Mouse (Mus musculus) right cerebral cortex, adult 18-20 months (tissue): Measurements from ENCODE around the gene Inppl1.

Source experiments
- DNase-seq: peaks from one replicate; pipeline ENCODE4 v3.0.0; 2022; ENCODE audit warnings: mixed read lengths

The Inppl1 gene

DNA sequence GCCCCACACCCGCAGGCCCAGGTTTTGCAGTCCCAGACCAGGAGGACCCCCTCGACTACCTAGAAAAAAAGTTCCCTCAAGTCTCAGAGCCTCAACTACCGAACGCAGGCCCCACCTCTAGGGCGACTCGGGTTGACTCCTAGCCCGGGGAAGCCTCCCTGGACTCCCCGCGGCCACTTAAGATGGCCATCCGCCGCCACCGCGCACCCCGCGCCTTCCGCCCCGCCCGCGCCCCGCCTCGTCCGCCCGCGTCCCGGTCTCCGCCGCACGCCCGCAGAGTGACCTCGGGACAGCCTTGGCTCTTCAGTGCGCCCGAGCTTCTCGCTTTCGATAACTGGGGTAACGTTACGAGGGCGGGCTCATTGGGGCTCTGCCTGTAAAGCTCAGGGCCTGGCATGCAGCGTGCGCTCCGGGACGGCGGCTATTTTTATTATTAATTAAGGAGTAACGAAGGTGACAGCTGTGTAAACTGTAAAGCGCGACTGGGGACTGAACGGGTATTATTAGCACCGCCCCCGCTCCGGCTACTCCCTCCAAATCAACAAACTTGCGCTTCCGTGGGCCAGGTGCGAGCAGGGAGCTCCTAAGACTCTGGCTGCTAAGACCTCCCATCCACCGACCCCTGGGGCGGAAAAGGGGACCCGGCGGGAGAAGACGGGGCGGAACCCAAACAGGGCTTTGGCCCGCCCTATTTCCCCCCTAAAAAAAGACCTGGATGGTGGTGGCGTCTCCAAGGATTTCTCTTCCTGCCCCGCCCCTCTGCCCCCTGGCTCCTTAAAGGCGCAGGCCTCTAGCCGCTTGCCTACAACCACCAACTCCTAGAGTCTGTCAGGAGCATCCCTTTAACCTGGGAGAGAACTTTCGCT, at the start of gene Inppl1:
Gene Inppl1, minus strand, starts transcription at position 624 of the 866 bp plus-strand sequence.
- peak; percentile 87 for DNase-seq

DNA sequence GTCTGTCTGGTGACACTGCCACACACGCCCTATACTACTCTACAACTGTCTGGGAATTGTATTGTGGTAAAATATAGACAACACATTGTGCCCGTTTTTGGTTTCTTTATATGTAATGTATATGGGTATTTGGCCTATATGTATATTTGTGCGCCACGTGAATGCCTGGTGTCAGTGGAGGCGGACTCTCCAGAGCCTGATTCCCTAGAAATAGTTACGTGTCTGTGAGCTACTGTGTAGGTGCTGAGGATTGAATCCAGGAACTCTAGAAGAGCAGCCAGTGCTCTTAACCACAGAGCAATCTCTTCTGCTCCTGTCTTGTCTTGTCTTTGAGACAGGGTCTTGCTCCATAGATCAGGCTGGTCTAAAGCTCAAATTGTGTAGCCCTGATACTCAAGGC, 48.2 kb upstream of the Inppl1 start:
- no peak for DNase-seq

DNA sequence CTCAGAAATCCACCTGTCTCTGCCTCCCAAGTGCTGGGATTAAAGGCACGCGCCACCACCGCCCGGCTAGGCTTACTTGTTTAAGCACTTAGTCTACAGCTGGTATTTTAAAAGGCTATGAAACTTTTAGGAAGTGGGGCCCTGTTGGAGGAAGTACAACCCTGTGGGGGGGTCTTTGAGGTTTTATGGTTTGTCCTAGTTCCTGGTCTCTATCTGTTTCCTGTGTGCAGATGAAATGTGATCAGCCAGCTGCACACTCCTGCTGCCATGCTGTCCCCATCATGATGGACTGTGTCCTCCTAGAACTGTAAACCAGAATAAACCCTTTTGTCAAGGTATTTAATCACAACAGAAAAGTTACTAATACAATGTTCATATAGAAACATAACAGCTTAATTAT, 46.1 kb upstream of the Inppl1 start:
- no peak for DNase-seq

DNA sequence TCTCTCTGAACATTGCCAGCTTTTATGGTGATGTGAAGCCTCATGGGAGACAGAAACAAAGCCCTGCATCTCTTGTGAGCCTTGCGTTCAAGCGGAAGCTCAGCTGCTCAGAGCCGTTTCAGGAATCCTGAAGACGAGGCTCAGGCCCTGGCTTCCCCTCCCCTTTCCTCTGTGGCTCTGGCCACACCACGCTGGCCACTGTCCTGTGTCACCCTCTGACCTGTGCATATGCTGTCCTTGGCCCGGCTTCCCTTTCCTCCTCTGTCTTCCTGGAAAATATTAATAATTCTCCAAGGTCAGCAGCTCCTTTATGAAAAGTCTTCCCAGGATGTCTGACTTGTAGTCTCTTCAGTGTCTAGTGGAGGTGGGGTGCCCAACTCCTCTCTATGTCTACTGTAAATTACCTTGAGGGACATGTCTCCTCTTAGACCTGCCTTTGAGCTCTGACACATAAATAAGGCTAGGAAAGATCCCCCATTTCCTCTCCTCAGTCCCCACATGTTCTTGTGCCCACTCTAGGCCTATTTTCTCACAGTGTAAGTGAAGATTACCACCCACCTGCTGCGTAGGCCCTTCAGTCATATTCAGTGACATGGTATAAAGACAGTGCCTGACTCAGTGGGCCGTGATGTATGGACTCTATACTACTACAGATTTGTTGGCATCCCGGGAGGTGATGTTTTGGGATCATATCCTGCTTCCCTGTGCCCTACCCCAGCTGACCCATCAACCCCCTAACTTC, 44.6 kb upstream of the Inppl1 start:
- no peak for DNase-seq

DNA sequence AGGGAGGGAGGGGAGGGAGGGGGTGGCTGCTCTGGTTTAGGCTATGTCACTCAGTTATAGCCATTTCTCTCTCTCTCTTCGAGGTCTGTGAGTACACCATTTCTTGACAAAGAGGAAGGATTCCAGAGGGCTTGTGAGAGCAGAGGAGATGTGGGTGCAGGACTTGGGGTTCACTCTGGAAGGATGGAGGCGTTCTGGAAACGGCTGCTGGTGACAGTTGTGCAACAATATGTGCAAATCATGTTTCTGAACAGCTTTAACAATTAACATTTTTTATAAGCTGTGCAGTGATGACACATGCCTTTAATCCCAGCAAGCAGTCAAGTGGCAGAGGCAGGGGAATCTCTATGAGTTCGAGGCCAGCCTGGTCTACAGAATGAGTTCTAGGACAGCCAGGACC, 42.8 kb upstream of the Inppl1 start:
- DNase-seq, result no peak

DNA sequence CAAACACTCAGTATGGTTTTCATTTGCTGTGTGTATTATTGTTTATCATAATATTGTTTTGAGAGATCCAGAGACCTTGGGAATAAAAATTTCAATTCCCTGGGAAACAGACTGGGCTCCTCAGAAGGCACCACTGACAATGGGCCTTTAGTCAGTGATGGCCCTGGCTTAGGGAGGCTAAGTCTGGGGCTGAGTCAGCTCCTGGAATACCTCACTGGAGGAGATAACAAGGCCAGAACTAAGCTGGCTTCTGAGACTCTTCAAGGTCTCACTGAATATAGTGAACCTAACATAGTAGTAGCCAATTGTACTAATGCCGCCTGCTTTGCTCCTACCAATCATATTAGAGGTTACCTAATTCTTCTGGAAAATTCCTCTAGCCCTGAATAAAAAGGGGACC, 37.9 kb upstream of the Inppl1 start:
- no peak for DNase-seq

DNA sequence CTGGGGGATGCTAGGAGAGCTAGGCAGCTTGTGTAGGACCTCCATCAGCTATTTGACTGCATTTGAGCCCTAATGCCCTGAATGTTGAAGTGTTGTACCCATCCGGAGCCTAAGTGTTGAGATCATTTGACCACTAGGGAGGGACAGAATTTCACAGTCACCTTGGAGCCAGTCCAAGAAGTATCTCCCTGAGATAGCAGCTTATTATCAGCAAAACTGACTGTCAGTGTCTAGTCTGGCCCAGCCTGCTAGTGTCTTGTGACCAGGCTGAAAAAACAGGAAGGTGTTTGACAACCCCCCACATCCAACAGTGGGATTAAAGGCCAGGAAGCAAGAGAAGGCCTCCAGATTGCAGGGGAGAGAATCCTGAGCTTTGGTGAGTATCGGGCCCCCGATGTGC, 33.3 kb upstream of the Inppl1 start:
- no peak for DNase-seq

DNA sequence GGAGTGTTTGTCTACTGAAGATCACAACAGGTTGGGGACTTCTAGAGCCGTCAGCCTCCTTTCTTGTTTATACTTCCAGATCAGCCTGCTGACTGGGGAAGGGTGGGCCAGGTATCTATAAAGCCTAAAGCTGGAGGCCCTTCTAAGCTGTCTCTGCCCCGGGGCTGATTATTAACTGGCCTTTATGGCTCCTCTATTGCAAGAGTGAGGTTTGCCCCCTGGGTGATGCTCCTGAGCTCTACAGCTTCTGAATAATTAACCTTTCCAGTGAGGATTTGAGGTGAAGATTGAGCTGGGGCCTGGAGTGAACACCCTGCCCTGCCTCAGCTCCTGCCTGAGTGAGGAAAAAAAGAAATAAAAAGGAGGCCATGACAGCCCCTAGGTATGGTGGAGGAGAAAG, 32.6 kb upstream of the Inppl1 start, which contains the start of gene Folr1:
Gene Folr1, minus strand, starts transcription at position 160 of the 400 bp plus-strand sequence.
- DNase-seq, result no peak

DNA sequence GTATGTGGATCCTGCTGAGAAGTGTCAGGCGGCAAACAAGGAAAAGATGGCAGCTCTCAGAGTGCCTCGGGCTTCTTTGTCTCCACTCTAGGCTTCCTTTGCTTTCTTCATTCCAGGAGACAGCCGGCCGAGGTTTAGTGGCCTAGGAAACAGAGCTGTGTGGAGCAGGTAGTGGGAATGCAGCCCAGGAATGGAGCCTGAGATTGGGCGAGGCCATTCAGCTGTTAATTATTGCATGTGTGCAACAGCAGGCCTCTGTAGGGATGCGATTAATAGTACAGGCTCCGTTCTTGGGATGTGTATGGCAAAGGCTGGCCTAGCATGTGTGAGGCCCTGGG, 31.1 kb upstream of the Inppl1 start:
- DNase-seq, result no peak

DNA sequence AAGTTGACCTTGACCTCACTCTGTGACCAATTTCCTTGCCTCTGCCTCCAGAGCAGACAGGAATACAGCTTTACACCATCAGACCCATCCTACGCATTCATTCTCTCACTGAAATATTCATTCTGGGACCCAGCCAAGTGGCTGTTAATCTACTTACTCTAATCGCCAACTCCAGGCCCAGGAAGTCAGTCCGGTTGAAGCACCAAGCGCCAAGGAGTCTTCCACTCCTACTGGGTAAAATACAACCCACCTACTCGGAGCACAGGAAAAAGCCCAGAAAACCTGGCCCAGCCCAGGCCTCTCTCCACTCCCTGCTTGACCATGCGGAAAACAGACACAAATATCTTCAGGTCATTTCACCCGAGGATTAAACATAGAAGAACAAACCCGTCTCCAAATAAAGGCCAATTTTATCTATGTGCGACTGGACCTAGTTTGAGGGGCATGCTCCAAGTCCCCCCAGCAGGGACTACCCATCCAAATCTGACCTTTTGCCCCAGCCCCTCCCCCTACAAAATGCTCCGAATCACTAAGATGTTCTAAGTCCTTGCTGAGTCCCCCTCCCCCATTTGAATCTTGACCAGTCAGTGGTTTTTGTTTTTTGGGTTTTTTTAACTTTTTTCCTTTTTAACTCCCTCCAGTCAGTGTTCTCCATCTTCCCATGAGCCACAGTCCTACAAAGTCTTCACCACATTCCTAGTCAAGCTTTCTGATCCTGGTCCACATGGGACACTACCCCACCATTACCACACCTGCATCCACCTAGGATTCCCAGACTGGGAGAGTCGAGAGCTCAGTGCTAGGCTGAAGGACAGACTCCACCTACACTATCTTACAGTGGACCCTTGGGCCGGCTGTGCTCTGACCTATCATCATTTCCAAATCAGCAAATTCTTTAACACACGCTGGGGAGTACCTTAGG, 30.5 kb upstream of the Inppl1 start:
- DNase-seq, result no peak

DNA sequence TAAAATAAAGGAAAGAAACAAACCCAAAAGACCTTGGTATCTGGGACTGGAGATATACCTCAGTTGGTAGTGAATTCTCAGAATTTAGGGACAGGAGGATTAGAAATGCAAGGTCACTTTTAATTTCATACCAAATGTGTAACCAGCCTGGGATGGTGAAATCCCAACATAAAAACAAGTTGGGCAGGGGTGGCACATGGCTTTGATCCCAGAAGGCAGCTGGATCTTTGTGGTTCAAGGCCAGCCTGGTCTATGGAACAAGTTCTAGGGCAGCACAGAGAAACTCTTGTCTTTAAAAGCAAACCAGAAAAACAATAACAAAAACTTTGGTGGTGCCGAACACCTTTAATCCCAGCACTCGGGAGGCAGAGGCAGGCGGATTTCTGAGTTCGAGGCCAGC, 29.5 kb upstream of the Inppl1 start:
- no peak for DNase-seq

DNA sequence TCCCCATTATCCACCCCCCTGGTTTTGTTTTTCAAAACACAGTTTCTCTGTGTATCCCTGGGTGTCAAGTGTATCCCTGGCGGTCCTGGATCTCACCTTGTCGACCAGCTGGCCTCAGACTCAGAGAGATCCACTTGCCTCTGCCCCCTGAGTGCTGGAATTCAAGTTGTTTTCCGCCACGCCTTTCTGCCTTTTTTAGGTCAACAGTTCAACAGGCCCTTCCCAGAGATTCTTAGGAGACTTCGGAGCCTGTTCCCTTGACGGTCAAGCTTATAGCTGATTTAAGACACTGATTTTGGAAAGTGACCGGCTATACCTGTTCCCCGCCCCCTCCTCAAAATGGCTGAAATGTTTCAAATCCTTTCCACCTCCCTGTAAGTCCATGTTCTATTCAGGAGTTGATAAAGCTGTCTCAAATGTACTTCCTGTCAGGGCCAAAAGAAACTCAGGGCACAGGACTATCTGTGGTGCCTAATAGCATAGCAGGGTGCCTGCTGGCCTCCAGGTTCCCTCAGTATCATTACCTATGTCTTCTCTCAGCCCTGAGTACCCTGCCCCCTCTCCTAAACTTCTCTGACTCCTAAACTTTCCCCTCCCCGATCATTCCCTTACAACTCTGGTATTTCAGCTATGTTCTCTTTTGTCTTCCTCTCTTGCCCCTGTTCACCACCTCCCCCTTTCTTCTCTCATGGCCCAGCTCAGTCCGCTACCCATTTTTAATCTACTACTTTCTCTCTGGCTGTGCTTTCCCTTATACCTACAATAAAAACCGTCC, 28.6 kb upstream of the Inppl1 start:
- no peak for DNase-seq

DNA sequence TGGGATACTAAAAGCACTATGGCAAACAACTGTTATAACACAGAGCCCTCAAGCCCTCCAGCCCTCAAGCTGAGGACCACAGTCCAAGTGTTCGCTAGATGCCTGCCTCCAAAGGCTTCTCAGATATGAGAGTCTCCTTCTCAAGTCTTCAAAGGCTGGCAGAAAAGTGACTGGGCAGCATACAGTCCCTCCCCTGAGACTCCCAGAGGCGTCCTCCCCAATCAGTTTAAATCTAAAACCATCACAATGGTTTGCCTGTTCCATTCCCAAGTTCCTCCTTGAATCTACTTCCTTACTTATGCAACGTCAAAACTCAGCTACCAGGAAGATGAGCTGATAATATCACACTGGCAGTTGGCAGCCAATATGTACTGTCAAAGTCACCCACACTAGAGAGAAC, 25.4 kb upstream of the Inppl1 start, which contains the start of gene Anapc15:
Gene Anapc15, plus strand, starts transcription at position 301 of the 400 bp plus-strand sequence.
- no peak for DNase-seq

DNA sequence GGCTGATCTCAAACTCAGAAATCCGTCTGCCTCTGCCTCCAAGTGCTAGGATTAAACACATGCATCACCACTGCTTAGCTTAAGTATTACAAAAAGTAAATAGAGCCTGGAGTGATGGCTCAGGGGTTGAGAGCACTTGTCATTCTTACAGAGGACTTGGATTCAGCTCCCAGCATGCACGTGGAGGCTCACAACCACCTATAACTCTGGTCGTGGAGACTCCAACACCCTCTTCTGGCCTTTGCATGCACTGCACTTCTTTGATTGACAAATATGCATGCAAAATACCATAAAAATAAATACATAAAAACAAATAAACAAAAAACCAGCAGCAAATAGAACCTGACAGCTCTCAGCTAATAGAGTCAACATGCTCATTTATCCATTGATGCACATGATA, 24.3 kb upstream of the Inppl1 start:
- DNase-seq, result no peak

DNA sequence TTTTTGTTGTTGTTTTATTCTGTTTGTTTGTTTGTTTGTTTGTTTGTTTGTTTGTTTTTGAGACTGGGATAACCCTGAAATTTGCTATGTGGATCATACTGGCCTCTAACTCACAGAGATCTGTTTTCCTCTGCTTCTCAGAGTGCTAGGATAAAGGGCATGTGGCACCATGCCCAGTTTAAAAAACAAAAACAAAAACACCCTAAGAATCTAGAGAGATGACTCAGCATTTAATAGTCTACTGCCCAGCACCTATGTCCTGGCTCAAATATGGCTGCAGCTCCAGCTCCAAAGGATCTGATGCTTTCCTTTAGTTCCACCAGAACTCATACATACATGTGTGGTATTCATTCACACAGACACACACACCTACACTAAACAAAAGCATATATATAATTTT, 22.9 kb upstream of the Inppl1 start:
- DNase-seq, result no peak

DNA sequence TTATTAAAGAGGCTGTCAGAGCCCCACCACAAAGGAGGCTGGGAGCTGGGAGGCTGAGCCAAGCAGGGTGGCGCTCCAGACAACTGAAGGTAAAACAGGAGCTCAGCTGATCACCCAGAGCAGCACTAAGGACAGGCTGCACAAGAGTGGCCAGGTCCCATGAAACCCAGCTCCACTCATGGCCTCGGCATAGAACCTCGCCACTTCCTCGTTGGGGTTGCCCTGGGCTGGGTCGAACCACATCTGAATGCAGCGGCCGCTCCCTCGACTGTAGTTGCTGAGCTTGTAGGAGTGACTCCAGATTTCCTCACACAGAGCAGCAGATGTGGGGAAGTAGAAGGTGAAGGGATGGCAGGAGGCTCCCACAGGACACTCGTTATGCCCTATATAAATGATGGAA, 20.3 kb upstream of the Inppl1 start:
- DNase-seq, result no peak

DNA sequence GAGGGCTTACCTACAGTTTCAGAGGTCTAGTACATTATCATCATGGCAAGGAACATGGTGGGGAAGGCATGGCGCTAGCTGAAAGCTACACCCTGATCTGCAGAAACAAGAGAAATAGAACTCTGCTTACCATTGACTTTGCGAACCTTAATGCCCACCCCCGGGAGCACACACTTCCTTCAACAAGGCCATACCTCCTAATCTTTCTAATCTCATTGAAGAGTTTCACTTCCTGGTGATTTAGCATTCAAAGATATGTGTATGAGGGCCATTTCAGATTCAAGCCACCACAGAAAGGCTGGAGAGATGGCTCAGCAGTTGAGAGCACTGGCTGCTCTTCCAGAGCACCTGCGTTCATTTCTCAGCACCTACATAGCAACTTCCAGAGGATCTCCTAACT, 19.1 kb upstream of the Inppl1 start, which contains the start of gene Folr2:
Gene Folr2, minus strand, starts transcription at position 101 of the 400 bp plus-strand sequence.
- no peak for DNase-seq

DNA sequence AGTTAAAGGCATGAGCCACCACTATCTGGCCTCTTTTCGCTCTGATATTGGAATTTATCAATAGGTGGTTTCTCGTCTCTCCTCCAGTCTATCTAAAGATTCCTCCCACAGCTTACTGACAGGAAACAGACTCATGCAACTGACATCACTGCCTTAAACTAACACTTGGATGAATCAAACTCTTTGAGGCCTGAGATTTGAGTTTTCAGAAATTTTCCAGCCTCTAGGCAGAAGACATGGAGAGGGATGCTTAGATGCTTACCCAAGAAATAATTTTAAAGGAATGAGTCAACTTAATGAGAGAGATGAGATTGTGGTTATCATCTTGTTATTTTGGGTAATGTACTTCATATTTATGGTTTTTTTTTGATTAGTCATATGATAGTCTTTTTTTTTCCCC, 15.8 kb upstream of the Inppl1 start:
- DNase-seq, result no peak

DNA sequence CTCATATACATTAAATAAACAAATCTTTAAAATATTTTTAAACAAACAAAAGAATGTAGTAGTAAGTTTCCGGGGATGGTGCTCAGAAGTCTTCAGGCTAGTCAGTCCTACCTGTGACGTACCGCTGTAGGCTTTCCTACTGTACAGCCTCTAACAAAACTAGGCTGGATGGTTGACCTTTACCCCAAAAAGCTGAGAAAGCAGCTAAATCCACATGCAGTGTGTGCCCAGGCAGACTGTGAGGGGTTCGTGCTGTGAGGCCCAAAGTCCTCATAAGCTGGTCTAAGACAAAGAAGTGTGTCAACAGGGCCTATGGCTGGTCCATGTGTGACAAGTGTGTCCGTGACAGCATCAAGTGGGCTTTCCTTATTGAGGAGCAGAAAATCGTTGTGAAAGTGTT, 14.8 kb upstream of the Inppl1 start:
- DNase-seq, result no peak

DNA sequence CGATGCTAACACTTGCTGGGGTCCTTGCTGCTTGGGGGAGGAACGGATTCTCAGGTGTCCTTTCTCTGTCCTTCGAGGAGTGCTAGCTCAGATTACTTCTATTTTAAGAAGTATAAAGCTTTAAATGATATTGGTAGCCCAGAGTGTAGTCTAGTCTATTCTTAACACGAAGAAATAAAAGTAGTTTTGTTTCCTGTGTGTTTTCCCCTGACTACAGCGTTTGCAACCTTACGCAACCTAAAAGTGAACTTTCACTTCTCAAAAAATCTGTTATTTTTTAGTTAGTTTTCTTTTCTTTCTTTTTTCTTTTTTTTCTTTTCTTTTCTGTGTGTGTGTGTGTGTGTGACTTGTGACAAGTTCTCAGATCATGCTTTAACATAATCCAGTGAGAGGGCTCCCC, 13.7 kb upstream of the Inppl1 start:
- no peak for DNase-seq

DNA sequence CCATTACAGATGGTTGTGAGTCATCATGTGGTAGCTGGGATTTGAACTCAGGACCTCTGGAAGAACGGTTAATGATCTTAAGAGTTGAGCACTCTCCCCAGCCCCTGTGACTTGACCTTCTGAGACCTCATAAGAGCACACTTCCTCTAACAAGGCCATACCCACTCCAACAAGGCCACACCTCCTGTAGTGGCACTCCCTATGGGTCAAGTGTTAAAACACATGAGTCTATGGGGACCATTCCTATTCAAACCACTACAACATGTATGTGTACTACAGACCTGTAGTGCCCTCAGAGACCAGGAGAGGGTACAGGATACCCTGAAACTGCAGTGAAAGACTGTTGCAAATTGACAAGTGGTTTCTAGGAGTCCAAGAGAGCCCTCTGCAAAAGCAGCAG, 9.9 kb upstream of the Inppl1 start:
- no peak for DNase-seq

DNA sequence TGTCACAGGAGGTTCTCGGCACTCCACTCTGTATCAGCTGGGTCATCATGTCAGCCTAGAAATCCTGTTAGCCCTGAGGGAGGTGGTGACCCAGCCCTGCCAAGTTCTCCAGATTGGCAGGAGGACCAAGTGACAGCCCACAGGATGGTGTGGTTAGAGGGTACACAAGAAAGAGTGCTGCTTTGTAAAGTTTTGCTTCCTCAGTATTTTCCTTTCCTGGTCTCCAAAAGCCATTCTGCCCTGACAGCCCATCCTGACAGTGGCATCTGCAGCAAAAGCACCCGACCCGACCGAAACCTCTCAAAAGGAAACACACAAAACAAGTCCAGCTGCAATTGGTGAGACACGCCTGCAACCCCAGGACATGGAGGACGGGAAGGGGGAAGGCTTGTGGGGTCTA, 6.2 kb upstream of the Inppl1 start:
- DNase-seq, result no peak
